Mouse (Mus musculus) megakaryocyte, embryonic 14.5 days (primary cell): Measurements from ENCODE around the gene Itih2.

ENCODE experiments used
- FLI1 ChIP-seq: IDR thresholded peaks from 2 replicates; pipeline ENCODE4 v1.6.1; 2012; ENCODE audit warnings: low read length, inconsistent platforms, mixed read lengths
- GATA1 ChIP-seq: IDR thresholded peaks from 3 replicates; pipeline ENCODE4 v1.6.1; 2012; ENCODE audit warnings: mixed read lengths, low read length, inconsistent platforms, borderline replicate concordance

DNA sequence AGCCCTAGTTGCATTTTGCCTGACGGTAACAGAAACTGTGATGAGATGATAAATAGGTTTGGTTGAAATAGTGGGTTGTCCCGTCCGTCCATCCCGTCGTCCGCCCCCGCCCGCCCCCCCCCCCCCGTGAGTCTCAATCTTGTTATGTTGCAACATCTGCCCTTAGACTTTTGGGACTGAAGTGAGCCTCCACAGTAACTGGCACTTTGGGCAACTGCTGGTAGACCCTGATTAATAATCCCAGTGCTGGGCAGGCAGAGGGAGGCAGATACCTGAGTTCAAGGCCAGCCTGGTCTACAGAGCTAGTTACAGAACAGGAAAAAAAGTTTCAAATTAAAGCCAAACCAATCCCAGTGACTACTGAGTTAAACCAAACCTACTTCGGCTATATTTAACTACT, 81.7 kb downstream of the Itih2 start:
- TF ChIP-seq GATA1 (no peak), FLI1 (no peak)
